Mouse (Mus musculus): ENCODE data around the gene Neurog2. TPM values are rescaled to one million over a fixed set of nuclear protein-coding genes. Genes with fewer than 3 reads are reported as not detected.

Gene Neurog2
- polyA plus RNA-seq, 1 experiment from 2014 or later = 0.24 TPM

- no peak for ATAC-seq (ENCODE audit: insufficient number of reproducible peaks, low FRiP score)
- no peaks in the 10 kb centered on the region for H3K4me1 ChIP-seq (replicated peaks)
- no peak overlapping the region for H3K27ac ChIP-seq (ENCODE audit: poor library complexity, severe bottlenecking)
- H3K4me3 ChIP-seq = no peak overlapping the region
- no peaks in the 10 kb centered on the region for H3K36me3 ChIP-seq
- H3K27me3 ChIP-seq (replicated peaks) = peaks cover 7% of the 10 kb centered on the region
- peaks cover 3% of the 10 kb centered on the region; the same call in 1 of the 2 replicates for H3K9me3 ChIP-seq (replicated peaks)
- H3K9ac ChIP-seq = no peak overlapping the region
- 61% methylated on average over 7 of the region's 7 CpGs for WGBS
- no peak overlapping the region for H3K4me2 ChIP-seq
Observed at GRCm38 (mm10) chr3:127651742-127652653, 19.1 kb downstream of the Neurog2 start.

GRCm38 (mm10) chr3:127660712-127661111 lies 27.8 kb downstream of the Neurog2 start:
- H3K9me3 ChIP-seq (replicated peaks) = no peaks in the 10 kb centered on the region
- no peak overlapping the region for H3K4me2 ChIP-seq
- H3K27ac ChIP-seq (ENCODE audit: poor library complexity, severe bottlenecking) = no peak overlapping the region
- H3K4me3 ChIP-seq = no peak overlapping the region
- ATAC-seq (ENCODE audit: insufficient number of reproducible peaks, low FRiP score) = no peak
- no peak overlapping the region for H3K9ac ChIP-seq
- no peaks in the 10 kb centered on the region for H3K4me1 ChIP-seq (replicated peaks)
- H3K36me3 ChIP-seq = no peaks in the 10 kb centered on the region
- 76% methylated on average over 7 of the region's 7 CpGs for WGBS
- H3K27me3 ChIP-seq (replicated peaks) = no peaks in the 10 kb centered on the region

GRCm38 (mm10) chr3:127661646-127662531 lies 29.0 kb downstream of the Neurog2 start:
- H3K4me2 ChIP-seq = no peak overlapping the region
- ATAC-seq (ENCODE audit: insufficient number of reproducible peaks, low FRiP score) = no peak
- no peaks in the 10 kb centered on the region for H3K9me3 ChIP-seq (replicated peaks)
- no peaks in the 10 kb centered on the region for H3K4me1 ChIP-seq (replicated peaks)
- H3K9ac ChIP-seq = no peak overlapping the region
- WGBS = 71% methylated on average over 22 of the region's 22 CpGs
- H3K27me3 ChIP-seq (replicated peaks) = no peaks in the 10 kb centered on the region
- no peak overlapping the region for H3K4me3 ChIP-seq
- no peak overlapping the region for H3K27ac ChIP-seq (ENCODE audit: poor library complexity, severe bottlenecking)
- H3K36me3 ChIP-seq = no peaks in the 10 kb centered on the region

- no peaks in the 10 kb centered on the region for H3K4me1 ChIP-seq (replicated peaks)
- no peaks in the 10 kb centered on the region for H3K36me3 ChIP-seq
- no peak overlapping the region for H3K27ac ChIP-seq (ENCODE audit: poor library complexity, severe bottlenecking)
- no peak overlapping the region for H3K4me3 ChIP-seq
- no peaks in the 10 kb centered on the region for H3K27me3 ChIP-seq (replicated peaks)
- H3K4me2 ChIP-seq = no peak overlapping the region
- ATAC-seq (ENCODE audit: insufficient number of reproducible peaks, low FRiP score) = no peak
- no peak overlapping the region for H3K9ac ChIP-seq
- H3K9me3 ChIP-seq (replicated peaks) = no peaks in the 10 kb centered on the region
- WGBS = 84% methylated on average over 15 of the region's 15 CpGs
Observed at GRCm38 (mm10) chr3:127679703-127680102, 46.8 kb downstream of the Neurog2 start.

Other genes with a start within 250 kb of the Neurog2 start
- 42.5 and 45.7 TPM in 2 replicates for gene Ank2, start 133.8 kb upstream of the Neurog2 start, polyA plus RNA-seq (2016; fragmentation: Nextera tagmentation; extraction: Ambion mirVana)
- 61.2 and 62.6 TPM in 2 replicates for gene Larp7, start 79.8 kb upstream of the Neurog2 start, polyA plus RNA-seq (2016; fragmentation: Nextera tagmentation; extraction: Ambion mirVana)
- gene Zgrf1, start 79.6 kb upstream of the Neurog2 start, polyA plus RNA-seq (2016; fragmentation: Nextera tagmentation; extraction: Ambion mirVana) = 9.9 and 10.0 TPM in 2 replicates
- 1.5 and 1.6 TPM in 2 replicates for gene Alpk1, start 147.4 kb downstream of the Neurog2 start, polyA plus RNA-seq (2016; fragmentation: Nextera tagmentation; extraction: Ambion mirVana)
- 2.6 and 2.7 TPM in 2 replicates for gene Tifa, start 156.7 kb downstream of the Neurog2 start, polyA plus RNA-seq (2016; fragmentation: Nextera tagmentation; extraction: Ambion mirVana)
- gene Ap1ar, start 204.4 kb downstream of the Neurog2 start, polyA plus RNA-seq (2016; fragmentation: Nextera tagmentation; extraction: Ambion mirVana) = 37.0 and 44.8 TPM in 2 replicates

Data from heart, embryonic 12.5 days (tissue).